Mouse (Mus musculus) heart, embryonic 16.5 days (tissue): ENCODE data around the gene Ppm1h. TPM values are rescaled to one million over a fixed set of nuclear protein-coding genes. Genes with fewer than 3 reads are reported as not detected.

Source experiments
- ATAC-seq: fragments of 200-750 bp; cut with Nextera tagmentation; replicated peaks from 2 replicates; pipeline ENCODE4 v1.8.0; 2017; ENCODE audit warnings: moderate number of reproducible peaks; ENCODE audit not compliant: insufficient read depth, low FRiP score; ENCODE audit errors: extremely low read depth
- H3K27ac ChIP-seq: fragments of 300-500 bp; sonication (generic); 2 replicates; pipeline ENCODE4 v1.5.1; 2014; ENCODE audit warnings: mild to moderate bottlenecking, low read length, control low read depth, moderate library complexity
- H3K27me3 ChIP-seq: fragments of 300-500 bp; sonication (generic); 2 replicates; pipeline ENCODE4 v1.6.1; 2014; ENCODE audit warnings: low read length, mixed read lengths; ENCODE audit not compliant: control insufficient read depth, insufficient read depth
- H3K36me3 ChIP-seq: fragments of 300-500 bp; sonication (generic); 2 replicates; pipeline ENCODE4 v1.6.1; 2014; ENCODE audit not compliant: control insufficient read depth, insufficient read depth
- H3K4me1 ChIP-seq: fragments of 300-500 bp; sonication (generic); 2 replicates; pipeline ENCODE4 v1.6.1; 2014; ENCODE audit warnings: low read length, mixed read lengths; ENCODE audit not compliant: control insufficient read depth, insufficient read depth
- H3K4me2 ChIP-seq: fragments of 300-500 bp; sonication (generic); 2 replicates; pipeline ENCODE4 v1.6.1; 2014; ENCODE audit warnings: low read depth, mild to moderate bottlenecking, control low read depth, low read length
- H3K4me3 ChIP-seq: fragments of 300-500 bp; sonication (generic); 2 replicates; pipeline ENCODE4 v1.5.1; 2014; ENCODE audit warnings: mild to moderate bottlenecking, control low read depth, low read length
- H3K9ac ChIP-seq: fragments of 300-500 bp; sonication (generic); 2 replicates; pipeline ENCODE4 v1.6.1; 2014; ENCODE audit warnings: low read length, control low read depth
- H3K9me3 ChIP-seq: fragments of 300-500 bp; sonication (generic); replicated peaks from 2 replicates; pipeline ENCODE4 v1.6.1; 2016; ENCODE audit warnings: low read length; ENCODE audit not compliant: control insufficient read depth
- WGBS: fragments of 180-500 bp; shearing (Covaris S2); extraction: QIAGEN DNeasy Blood & Tissue Kit; methylation state at CpG from one replicate; pipeline ENCODE4 v1.1.7; 2014; 5-methylcytosine and 5-hydroxymethylcytosine counted together
- microRNA counts: library from miRNA; unstranded; fragments of <30 nt; microRNA quantifications from one replicate; lab custom pipeline; 2016
- microRNA-seq: library from miRNA; unstranded; fragments of <30 nt; microRNA quantifications from one replicate; pipeline ENCODE4, GENCODE M21; 2017
- polyA plus RNA-seq: library from polyadenylated mRNA; unstranded; fragments of >200 nt; fragmentation: Nextera tagmentation; extraction: Ambion mirVana; gene quantifications from 2 replicates; pipeline ENCODE4 v1.2.1, GENCODE M21; 2015

Gene Ppm1h
- polyA plus RNA-seq, 1 experiment from 2014 or later = 9.4 TPM

GRCm38 (mm10) chr10:122990606-122991005 lies 312.0 kb downstream of the Ppm1h start:
- 65% methylated on average over 6 of the region's 6 CpGs for WGBS
- Histone ChIP-seq H3K9ac (peak overlapping the region; percentile 59), H3K4me2 (peak overlapping the region; percentile 58), H3K36me3 (peaks cover 11% of the 10 kb centered on the region), H3K27me3 (no peaks in the 10 kb centered on the region), H3K4me1 (peaks cover 38% of the 10 kb centered on the region), H3K9me3 (no peaks in the 10 kb centered on the region), H3K27ac (peak overlapping the region; percentile 99), H3K4me3 (peak overlapping the region; percentile 37)
- ATAC-seq = no peak

GRCm38 (mm10) chr10:122991053-122991452 lies 312.5 kb downstream of the Ppm1h start:
- H3K27ac ChIP-seq = peak overlapping the region; percentile 99
- H3K4me1 ChIP-seq = peaks cover 38% of the 10 kb centered on the region
- H3K4me3 ChIP-seq = peak overlapping the region; percentile 37
- H3K9ac ChIP-seq = peak overlapping the region; percentile 68
- no peaks in the 10 kb centered on the region for H3K9me3 ChIP-seq
- peak; percentile 54 for ATAC-seq
- H3K36me3 ChIP-seq = peaks cover 15% of the 10 kb centered on the region
- no peaks in the 10 kb centered on the region for H3K27me3 ChIP-seq
- 37% methylated on average over 9 of the region's 9 CpGs for WGBS
- peak overlapping the region; percentile 58 for H3K4me2 ChIP-seq

DNA sequence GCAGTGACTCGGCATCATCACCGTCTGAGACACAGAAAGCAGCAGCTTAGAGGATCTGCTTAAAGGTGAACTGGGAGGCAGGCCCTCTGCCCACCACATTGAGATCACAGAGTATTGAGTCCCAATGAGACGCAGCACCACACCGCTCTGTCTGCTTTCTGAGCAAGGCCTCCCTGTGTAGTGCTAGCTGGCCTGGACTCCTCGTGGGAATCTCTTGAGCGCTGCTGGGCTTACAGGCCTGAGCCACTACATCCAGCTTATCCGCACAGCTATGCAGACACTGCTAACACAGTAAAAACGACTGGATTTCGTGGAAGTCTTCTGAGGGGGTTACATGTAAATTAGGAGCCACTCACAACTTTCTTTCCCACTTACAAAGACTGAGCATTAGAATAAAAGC lies 313.1 kb downstream of the Ppm1h start:
- peak overlapping the region; percentile 68 for H3K9ac ChIP-seq
- peaks cover 37% of the 10 kb centered on the region for H3K4me1 ChIP-seq
- WGBS = 47% methylated on average over 9 of the region's 9 CpGs

GRCm38 (mm10) chr10:122994402-122995107 lies 316.0 kb downstream of the Ppm1h start:
- no peak overlapping the region for H3K27ac ChIP-seq
- no peak overlapping the region for H3K9ac ChIP-seq
- peaks cover 43% of the 10 kb centered on the region for H3K36me3 ChIP-seq
- 80% methylated on average over 17 of the region's 17 CpGs for WGBS
- no peak overlapping the region for H3K4me2 ChIP-seq
- H3K4me3 ChIP-seq = no peak overlapping the region
- H3K27me3 ChIP-seq = no peaks in the 10 kb centered on the region
- no peak for ATAC-seq
- no peaks in the 10 kb centered on the region for H3K9me3 ChIP-seq
- peaks cover 17% of the 10 kb centered on the region for H3K4me1 ChIP-seq

More for the DNA sequence above, 313.1 kb downstream of the Ppm1h start:
- Histone ChIP-seq H3K4me2 (peak overlapping the region; percentile 58), H3K27ac (peak overlapping the region; percentile 99), H3K27me3 (no peaks in the 10 kb centered on the region), H3K36me3 (peaks cover 19% of the 10 kb centered on the region), H3K4me3 (0 out of 2 replicates have a peak overlapping the region, but pooled peaks have one; percentile 18), H3K9me3 (no peaks in the 10 kb centered on the region)
- no peak; the same call in 1 of the 2 replicates for ATAC-seq

MicroRNA genes within 50 kb of the gene (microRNA counts, 519-probe panel; counts per million panel counts)
- 4,532 counts per million, percentile 99 among the panel's probes with 10 or more counts for microRNA mmu-let-7i (lab: Ali Mortazavi, UCI)

Small RNAs within 50 kb of the gene (microRNA-seq; reads per million reads assigned to microRNA genes)
- not detected for gene Mir6412
- gene Mir8104 = not detected
- gene Mirlet7i = 70,491 reads per million, percentile 99 among the genes with 10 or more reads in this experiment

Other genes with a start within 250 kb of the Ppm1h start
- 0.35 and 0.62 TPM in 2 replicates for gene Avpr1a, start 230.3 kb upstream of the Ppm1h start, polyA plus RNA-seq